Mouse (Mus musculus) bone marrow, adult 2 months (tissue): ENCODE measurements at regions not wholly inside any gene's neighbourhood (a gene's known extent, or its start where the extent isn't known, plus 50 kb on each side); places are given as distances from the start of the nearest gene placed in this dataset.

Experiments
- CTCF ChIP-seq: fragments of 200-500 bp; IDR thresholded peaks from 2 replicates; pipeline ENCODE4 v1.5.1; 2011; ENCODE audit warnings: low read length, control low read depth; ENCODE audit not compliant: control insufficient read depth, insufficient read depth
- POLR2A ChIP-seq: fragments of 200-500 bp; IDR thresholded peaks from 2 replicates; pipeline ENCODE4 v1.6.1; 2011; ENCODE audit warnings: low read depth, mild to moderate bottlenecking, control low read depth, low read length, borderline replicate concordance; ENCODE audit not compliant: control insufficient read depth

DNA sequence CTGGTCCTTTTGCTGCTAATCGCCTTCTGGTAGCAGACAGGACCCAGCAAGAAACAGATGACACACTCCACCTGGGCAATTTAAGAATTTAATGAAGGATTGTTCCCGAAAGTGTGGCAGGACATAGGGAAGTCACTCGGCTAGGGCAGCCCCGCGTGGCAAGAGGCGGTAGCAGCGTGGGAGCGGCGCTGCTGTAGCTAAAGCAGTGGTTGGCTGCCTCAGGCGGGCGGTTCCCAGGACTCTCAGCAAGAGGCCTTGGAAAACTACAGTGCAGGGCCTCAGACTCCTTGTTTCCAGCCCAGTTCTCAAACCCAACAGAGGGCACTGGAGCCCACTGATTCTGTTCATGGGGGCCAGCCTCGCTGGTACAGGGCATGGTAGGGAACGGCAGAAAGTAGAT is 154.2 kb upstream of the Usp9x start:
- no peak for TF ChIP-seq CTCF
- no peak for TF ChIP-seq POLR2A
